Mouse (Mus musculus) adipocyte (in vitro differentiated cells): Measurements from ENCODE around the gene Gclm.
"Not testable (repeated sequence)": the region's sequence is repeated elsewhere in the genome, so short reads cannot be mapped to it uniquely, and the experiment has no call there.

Experiments
- DNase-seq: peaks from one replicate; pipeline ENCODE4 v3.0.0-alpha.2; 2016; ENCODE audit warnings: low spot score

The Gclm gene

DNA sequence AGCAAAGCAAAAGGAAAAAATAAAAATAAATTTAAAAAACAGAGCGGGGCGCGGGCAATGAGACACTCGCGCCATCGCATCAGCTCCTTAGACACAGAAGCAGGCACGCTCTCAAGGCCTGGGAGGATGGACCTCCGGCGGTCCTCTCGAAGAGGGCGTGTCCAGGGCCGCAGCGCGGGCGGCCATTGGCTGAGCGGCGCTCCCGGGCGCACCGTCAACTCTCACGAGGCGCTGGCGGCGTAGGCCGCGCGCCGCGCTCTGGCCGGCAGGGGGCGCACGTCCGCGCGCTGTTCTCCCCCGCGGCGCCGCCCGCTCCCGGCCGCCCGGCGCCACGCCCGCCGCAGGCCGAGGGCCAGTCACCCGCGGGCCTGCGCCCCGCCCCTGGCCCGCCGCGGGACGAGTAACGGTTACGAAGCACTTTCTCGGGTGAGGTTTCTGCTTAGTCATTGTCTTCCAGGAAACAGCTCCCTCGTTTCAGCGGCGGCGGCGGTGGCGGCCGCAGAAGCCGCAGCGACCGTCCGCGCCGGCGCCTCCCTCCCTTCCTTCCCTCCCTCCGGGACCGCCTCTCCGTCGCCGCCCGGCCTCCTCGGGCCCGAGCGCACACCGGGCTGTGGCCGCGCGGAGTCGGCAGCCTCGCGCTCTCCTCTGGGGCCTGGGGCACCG lies at the start of gene Gclm:
Gene Gclm, plus strand, starts transcription at position 343 of the 663 bp plus-strand sequence.
- DNase-seq = peak; percentile 90

DNA sequence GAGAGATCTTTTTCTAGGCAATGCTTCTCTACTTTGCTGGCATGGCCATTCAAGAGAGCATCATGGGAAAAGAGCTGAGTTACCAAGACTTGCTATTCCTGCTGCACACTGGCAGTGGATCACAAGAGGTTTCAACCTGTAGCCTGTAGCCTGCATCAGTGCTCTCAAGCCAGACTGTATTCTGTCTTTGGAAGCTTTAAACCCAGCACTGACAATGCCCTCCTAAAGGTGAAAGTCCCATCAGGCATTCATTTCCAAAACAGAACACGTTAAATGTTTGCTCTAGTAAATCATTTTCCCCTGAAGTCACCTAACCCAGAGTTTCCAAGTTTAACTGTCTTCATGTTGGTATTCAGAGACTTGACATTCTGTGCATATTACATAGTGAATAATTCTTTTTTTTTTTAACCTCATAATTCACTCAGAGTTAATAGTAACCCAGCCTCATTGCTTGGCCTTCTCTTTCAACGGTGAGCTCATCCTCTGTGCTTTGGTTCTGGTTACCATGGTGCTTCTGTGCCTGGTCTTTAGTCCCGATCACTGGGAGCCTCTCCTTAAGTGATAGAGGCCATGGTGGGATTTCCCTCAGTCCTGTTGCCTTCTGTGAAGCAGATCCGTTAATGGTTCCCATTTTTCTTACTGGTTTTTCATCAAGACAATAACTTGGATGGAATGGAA lies 48.6 kb upstream of the Gclm start:
- no peak for DNase-seq

DNA sequence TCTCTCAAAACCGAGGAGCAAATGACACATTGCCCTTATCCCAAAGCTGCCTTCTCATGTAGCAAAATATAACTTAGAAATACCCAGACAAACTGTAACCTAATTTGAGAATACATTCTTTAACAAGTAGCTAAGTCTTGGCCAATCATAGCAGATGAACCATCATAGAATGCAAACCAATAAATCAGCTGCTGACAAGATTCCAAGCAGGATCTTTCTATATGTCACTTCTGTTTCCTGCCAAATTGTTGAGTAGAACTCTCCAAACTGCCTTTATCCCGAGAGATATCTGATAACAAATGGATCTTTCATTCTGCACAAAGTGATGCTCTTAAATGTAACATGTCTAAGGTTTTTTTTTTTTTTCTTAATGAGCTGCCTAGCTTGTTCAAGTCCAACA lies 46.8 kb upstream of the Gclm start:
- DNase-seq = peak; percentile 38

DNA sequence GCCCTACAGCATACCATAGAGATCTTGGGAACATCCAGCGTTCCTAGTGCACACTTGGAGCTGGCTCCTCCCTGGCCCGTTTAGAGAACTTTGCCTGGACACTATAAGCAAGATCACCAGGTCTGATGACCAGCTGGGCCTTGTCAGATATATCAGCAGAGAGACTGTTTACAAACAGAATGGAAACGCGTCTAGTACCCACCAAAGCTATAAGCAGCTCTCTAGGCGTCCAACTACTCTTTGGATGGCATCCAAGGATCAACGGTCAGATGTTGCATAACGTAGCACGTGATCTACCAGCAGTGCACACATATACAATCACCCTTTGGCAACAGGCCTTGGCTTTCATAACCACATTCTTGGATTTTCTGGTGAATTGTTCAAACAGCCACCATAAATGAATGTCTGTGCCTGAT lies 46.4 kb upstream of the Gclm start:
- DNase-seq = peak; percentile 88

DNA sequence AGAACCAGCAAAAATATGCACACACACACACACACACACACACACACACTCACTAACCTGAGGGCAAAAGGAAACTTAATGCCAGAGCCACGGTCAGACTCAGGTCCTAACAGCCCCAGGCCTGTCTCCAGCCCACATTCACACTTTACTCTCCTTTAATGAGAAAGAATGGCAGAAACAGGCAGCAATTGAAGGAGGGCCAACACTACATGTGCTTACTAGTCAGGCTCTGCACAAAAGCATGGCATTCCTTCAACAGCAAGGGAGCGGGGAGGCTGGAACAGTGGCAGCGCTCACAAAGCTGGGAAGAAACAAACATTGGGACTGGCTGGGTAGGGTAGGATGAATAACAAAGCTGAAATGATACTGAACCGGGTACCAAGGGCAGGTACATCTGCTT lies 45.8 kb upstream of the Gclm start:
- DNase-seq = peak; percentile 39

DNA sequence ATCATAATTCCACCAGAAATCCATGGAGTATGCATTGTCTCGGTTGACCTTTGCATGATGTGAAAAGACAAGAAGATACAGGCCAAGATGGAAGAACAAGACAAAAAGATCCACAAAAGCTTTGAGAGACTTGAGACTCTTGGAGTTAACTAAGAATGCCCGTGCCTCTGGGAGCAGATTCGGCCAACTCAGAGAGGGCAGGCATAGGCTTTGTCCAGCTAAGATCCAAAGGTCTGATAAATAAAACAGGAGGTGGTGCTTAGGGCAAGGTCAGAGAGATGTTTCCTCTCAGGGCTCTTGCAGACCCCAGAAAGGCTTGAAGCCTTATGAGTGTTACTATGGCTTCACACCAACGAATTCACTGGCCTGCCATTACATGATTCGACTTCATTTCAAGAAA lies 45.3 kb upstream of the Gclm start:
- DNase-seq = peak; percentile 14

DNA sequence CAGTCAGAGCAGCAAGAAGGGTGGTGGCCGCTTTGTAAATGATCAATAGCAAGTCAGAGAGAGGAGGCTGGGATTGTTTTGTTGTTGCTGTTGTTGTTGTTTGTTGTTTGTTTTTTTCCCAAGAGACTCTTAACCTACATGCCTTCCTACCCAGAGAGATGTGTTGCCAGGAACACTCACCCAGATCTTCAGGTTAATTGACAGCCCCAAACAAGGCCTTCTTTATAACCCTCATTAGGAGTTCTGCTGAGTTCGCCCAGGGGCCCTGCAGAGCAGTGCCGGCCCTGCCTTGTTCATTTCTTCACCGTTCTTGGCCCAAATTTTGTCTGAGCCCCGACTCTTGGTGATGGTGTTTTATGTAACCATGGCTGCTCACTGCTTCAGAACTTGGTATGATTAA lies 44.9 kb upstream of the Gclm start:
- DNase-seq = no peak

DNA sequence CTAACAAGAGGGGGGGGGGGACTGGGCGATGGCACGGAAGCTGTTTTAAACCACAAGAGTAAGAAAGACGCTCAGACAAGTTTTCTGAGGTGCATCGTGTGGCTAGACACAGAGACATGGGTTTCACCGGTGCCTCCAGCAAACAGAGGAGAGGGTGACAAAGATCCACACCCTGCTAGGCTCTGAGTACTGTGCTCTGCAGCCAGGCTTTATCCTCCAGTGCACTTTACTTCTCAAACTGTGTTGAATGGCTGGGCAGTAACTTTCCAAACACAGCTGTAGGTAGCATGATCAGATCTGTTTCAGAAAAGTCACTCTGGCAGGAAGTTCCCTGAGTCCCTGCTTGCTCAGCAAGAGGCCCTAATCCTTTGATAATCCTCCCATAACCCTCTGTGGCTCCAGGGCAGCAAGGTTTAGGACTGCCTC lies 43.0 kb upstream of the Gclm start:
- DNase-seq = peak; percentile 16

DNA sequence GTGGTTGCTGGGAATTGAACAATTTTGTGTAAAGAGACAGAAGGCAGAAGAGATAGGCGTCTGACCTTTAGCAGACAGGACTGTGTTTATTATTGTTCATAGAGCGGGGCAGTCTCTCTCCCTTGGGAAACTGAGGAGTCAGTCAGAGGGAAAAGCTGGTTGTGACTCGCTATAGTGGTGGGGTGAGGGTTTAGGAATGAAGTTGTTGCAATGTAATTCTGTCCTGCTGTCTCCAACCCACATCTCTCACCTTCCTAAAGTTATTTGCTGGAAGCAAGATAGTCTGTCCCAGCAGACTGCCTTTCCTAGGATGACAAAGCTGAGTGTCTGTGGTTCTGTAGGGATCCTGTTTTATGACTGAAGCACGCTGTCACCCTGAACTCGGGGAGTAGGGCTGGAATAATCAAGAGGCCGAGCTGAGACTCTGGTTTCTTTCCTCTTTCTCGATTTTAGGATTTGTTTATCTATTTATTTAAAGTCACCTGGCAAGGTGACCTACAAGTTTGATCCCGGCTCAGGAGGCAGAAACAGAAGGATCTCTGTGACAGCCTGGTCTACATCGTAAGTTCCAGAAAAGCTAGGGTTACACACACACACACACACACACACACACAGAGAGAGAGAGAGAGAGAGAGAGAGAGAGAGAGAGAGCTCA lies 41.6 kb upstream of the Gclm start:
- DNase-seq = peak; percentile 73

DNA sequence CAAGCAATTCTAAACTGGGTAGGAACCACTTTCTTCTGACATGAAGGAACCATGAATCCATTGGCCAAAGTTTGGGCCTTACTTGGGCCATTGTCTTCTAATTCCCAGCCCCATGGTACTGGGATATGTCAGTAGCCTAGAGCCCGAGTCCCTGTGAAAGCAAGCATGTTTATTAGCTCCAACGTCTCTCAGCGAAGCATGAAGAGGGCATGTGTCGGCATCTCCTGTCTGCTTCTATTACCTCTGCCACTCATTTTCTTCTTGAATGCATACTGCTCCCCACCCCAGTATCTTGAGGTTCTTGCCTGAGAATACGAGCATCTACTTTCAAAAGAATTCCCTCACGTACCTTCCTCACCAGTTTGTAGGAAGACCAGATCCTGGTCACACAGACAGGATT lies 39.6 kb upstream of the Gclm start:
- DNase-seq = peak; percentile 10

DNA sequence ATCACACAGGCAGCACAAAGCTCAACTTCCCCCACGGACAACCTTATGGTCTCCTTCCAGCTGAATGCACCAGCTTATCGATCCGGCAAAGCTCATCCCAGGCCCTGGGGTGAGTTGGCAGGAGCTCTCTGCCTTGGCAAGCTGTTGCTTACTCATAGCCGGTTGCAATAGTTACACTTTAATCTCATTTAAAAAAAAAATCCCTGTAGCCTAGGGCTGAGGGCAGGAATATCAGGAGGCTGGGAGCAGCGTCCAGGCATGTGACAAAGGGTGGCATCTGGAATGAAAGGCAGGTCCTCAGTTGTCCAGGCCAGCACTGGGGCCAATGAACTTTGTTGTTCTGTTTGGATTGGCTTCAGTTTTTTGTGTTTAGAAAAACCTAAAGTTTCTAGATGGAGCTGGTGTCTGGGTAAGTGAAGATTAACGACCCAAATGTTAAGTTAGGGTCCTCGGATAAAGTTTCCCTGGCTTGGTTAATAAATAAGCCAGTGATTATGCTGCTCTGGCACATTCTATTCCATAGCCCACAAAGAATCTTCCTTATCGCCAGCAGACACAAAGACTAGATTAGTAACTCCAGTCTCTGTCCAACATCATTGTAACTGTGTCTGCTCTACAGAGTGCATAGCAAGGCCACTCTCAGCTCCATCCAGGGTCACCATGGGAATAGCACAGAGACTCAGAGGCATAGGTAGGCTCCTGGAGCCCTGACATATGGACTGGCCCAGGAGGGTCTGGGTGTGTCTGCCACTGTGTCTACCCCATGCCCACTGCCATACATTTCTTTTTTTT lies 38.9 kb upstream of the Gclm start:
- DNase-seq = peak; percentile 79

DNA sequence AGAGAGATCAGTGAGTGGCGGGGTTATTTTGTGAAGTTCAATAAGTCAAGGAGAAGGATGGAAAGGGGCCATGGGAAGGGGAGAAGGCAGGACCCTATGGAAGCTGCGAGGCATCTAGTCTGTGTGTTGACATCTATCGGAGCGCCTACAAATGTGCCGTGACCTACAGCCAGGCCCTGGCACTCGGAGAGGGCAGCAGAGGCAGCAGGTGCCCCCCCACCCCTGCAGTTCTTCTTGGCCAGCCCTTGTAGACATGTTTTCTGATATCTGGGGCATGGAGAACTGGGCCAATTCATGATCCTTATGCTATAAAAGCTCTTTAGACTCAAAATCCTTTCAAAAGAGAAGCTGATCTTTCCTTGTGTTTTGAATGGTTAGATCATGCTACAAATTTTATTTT lies 37.6 kb upstream of the Gclm start:
- peak; percentile 53 for DNase-seq

DNA sequence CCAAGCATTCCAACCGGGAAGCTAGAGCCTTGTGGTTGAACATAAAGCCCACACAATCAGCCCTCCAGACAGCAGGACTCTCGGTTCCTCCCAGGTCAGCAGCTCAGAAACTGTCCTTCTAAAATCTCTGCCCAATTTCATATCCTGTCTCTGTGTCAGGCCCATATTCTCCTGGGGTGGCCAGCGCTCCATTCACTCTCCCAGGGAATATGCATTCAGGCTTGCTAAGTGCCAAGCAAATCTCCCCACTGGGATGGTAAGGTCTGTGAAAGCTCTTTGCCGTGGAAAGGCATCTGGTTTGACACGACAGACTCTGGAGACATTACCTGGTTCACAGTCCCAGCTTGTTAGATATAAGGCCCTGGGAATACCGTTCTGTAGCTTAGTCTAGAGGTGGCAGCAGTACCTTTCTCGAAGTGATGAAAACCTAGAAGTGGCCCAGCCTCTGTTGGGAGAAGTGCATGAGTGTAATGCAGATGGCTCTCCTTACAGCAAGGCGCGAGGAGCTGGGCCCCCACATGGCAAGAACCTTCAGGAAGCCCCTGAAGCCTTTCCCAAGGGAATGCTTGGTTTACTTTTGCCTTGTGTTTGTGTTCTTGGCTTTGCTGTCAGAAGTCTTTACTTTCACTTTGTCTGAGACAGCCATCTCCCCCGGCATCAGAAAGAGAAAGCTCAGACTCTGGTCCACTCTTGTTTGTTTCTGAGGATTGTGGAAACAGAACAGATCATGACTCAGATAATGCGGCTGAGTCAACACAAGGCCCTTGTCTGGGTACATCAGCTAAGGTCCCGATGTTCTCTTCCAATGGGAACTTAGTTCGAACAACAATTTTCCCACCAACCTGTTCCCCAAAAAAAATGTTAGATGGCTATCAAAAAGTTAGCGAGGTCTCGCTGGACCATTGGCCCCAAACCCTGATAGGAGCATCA lies 36.8 kb upstream of the Gclm start:
- DNase-seq = peak; percentile 29

DNA sequence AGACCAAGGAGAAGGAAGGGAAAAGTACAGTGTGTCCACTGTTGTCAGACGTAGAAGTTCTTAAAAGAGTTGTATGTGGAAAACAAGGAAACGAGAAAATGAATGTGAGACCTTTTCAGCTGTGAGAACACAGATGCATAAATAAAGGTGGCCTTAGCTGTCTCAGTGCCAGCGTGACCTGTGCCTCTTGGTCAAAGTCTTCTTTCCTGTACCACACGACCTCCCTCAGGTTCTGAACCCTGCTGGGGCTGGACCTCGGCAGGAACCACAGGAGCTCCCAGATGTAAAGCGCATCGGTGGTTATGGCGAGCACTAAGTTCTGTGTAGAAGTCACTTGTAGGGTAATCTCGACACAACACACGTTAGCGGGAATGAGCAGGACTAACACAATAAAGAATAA lies 35.8 kb upstream of the Gclm start:
- DNase-seq = no peak

DNA sequence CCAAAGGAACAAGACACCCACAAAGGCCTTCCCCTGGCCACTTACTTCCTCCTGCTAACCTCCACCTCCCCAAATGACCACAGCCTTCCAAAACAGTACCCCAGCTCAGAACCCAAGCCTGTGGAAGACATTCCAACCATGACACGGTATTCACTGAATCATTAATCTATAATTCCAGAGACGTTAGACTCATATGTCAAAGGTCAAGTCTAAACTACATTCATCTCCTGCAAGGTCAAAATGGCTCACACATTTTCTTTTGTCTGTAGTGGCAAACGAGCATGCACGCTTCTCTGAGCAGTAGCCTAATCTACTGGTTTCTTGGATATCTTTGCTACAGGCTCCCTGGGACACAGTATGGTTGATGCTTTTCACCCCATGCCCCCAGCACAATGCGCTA lies 34.9 kb upstream of the Gclm start:
- DNase-seq = no peak

DNA sequence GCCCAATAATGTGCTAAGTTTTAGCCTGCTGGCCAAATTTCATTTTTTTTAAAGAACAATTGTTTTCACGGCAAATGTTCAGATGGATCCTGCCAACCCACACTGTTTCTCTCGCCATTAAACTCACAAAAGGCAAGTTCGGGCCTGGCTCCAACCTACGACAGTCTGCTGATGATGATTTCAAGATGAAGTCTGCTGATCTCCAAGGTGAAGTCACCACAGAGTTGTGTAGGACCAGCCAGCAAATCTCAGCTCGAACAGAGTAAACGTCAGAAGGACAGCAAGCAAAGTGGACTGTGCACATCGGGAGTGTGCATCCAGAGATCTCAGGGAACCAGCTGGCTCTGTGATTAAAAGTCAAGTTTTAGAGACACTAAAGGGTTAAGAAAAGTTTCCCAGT lies 34.5 kb upstream of the Gclm start:
- DNase-seq = no peak

DNA sequence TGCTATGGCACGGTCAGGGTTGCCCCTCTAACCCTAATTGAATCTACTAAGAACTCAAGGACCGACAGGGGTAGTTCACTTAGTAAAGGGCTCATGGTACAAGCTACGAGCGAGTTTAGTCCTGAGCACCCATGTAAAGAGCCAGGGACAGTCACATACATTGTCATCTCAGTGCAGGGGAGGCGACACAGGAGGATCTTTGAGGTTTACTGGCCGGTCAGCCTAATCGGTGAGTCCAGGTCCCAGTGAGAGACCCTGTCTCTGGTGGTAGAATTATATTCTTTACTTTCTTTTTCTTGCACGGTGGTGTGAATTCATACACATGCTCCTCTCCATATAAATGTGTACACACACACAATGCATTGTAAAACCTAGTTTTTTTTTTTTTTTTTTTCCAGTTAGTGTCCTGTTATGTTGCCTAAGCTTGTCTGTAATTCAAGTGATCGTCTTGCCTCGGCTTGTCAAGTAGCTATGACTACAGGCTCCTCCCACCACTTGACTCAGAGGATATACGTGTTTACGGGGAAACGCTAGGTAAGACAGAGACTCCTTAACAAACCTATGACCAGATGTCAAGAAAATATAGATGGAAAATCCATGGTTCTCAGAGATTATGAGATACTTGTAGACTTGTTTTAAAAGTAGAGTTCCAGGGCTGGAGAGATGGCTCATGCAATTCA lies 33.8 kb upstream of the Gclm start:
- DNase-seq = no peak

DNA sequence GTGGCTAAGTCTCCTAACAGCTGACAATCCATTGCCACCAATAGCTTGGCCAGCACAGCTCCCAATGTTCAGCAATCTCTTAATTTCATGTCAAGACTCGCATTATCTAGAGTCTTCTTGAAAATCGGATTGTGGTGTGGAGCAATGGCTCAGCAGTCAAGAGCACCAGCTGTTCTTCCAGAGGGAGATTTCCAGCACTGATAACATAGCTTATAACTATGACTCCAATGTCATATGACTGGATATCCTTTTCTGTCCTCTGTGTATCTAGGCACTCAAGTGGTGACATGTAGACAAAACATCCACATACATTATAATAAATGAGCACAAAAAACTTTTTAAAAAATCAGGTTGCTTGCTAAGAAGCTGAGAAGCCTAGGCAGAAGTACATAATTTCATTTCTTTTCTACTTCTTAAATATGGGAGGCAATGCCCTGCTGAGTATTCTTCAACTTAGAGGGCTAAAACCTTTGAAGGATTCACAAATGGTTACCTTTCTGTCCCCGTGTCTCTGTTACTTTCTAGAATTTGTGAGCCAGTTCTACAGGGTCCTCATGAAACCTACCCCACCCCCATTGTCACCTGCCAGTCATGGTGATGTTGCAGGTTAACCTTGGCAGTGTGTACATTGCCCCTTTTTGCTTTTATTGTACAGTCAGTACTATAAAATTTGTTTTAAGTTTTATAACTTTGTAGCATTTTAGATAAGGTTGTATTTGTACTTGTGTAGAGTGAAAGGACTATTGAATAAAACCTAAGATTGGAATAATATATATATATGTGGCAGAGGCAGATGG lies 23.9 kb upstream of the Gclm start:
- DNase-seq = no peak

DNA sequence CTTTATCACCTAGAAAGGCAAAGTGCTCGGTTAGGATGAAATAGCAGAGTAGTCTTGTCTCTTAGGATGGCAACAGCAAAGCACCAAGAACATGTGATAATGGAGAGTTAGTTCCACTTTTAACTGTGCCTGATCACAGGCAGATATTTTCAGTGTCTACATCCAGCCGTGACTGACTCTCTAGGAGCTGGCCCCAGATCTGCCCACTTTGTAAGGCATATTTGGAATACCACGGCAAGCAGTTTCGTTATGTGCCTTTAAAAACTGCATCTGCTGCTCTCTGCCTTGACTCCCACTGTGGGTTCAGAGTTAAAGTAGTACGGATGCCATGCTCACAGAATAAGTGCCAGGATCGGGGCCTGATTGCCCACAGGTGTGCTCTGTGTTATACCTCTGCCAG lies 18.4 kb upstream of the Gclm start:
- DNase-seq = not testable (repeated sequence)

DNA sequence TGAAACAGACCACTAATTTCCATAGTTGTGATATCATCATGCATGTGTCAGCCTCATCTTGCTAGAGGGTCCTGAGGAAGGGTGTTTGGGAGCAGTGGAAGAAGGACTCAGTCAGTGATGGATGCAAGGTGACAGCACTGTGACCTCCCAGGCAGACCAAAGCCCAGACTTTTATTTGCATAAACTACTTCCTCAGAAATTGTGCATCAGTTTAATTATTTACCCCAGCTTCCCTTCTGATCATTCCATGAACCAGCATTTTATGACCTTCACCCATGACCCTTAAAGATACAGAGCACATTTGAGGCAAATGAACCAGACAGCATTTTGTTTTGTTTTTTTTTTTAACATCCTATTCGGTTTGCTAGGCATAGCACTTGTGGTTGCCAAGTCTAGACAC lies 9.6 kb upstream of the Gclm start:
- DNase-seq = no peak
